Mouse (Mus musculus) spleen, adult 2 months (tissue): ENCODE measurements at regions not wholly inside any gene's neighbourhood (a gene's known extent, or its start where the extent isn't known, plus 50 kb on each side); places are given as distances from the start of the nearest gene placed in this dataset.

Experiments used
- DNase-seq, 2 experiments: peaks; one replicate each; pipeline versions ENCODE4 v3.0.0 to v3.0.0-alpha.2; 2012 to 2021; ENCODE audit warnings: low spot score in 2 of 2, low read depth in 1 of 2
- H3K27ac ChIP-seq: fragments of 200-500 bp; 2 replicates; pipeline ENCODE4 v1.5.1; 2012; ENCODE audit warnings: low read length, inconsistent platforms; ENCODE audit not compliant: insufficient read depth
- H3K27me3 ChIP-seq: fragments of 200-500 bp; 2 replicates; pipeline ENCODE4 v1.6.1; 2012; ENCODE audit warnings: mild to moderate bottlenecking, moderate library complexity, low read length, inconsistent platforms; ENCODE audit not compliant: control insufficient read depth, insufficient read depth
- H3K36me3 ChIP-seq: fragments of 200-500 bp; 2 replicates; pipeline ENCODE4 v1.6.1; 2012; ENCODE audit warnings: mild to moderate bottlenecking, low read length, inconsistent platforms; ENCODE audit not compliant: control insufficient read depth, insufficient read depth
- H3K4me1 ChIP-seq: fragments of 200-500 bp; 2 replicates; pipeline ENCODE4 v1.6.1; 2011; ENCODE audit warnings: inconsistent platforms; ENCODE audit not compliant: control insufficient read depth, insufficient read depth, insufficient read length
- H3K4me3 ChIP-seq: fragments of 200-500 bp; 2 replicates; pipeline ENCODE4 v1.5.1; 2011; ENCODE audit warnings: mild to moderate bottlenecking, inconsistent platforms; ENCODE audit not compliant: insufficient read depth, insufficient read length; ENCODE audit errors: extremely low read depth
- CTCF ChIP-seq: fragments of 200-500 bp; IDR thresholded peaks from 2 replicates; pipeline ENCODE4 v1.5.1; 2011; ENCODE audit warnings: mild to moderate bottlenecking, inconsistent platforms; ENCODE audit not compliant: insufficient read depth, insufficient read length, insufficient replicate concordance; ENCODE audit errors: extremely low read depth
- POLR2A ChIP-seq: fragments of 200-500 bp; IDR thresholded peaks from 2 replicates; pipeline ENCODE4 v1.6.1; 2011; ENCODE audit warnings: low read depth, low read length, inconsistent platforms
- WGBS: fragments of 180-500 bp; shearing (Covaris S2); methylation state at CpG from one replicate; pipeline ENCODE4 v1.1.7; 2018; 5-methylcytosine and 5-hydroxymethylcytosine counted together

DNA sequence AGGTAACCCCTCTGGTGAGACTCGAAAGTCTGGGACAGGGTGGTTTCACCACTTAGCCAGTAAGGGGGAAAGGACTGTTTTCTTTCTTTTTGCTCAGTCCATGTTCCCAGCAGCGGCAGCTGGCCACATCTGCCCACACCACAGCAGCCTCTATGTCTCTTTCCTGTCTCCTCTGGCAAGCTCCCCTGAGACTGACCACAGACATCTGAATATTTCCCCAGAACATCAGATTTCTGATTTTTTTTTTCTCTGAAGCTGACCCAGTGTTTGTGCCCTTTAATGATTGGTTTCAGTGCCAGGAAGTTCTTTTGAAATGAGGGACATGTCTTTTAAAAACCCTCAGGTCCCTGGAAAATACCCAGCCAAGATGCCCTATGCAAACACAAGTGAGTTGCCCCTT is 101.7 kb upstream of the Syt6 start:
- TF ChIP-seq CTCF: no peak
- TF ChIP-seq POLR2A: no peak
- H3K4me1 ChIP-seq: no peaks in the 10 kb centered on the region
- no peak overlapping the region for H3K4me3 ChIP-seq
- 39% methylated on average over 2 of the region's 2 CpGs for WGBS
- H3K36me3 ChIP-seq: no peaks in the 10 kb centered on the region
- no peak overlapping the region for H3K27ac ChIP-seq
- no peak for DNase-seq
- H3K27me3 ChIP-seq: no peaks in the 10 kb centered on the region

DNA sequence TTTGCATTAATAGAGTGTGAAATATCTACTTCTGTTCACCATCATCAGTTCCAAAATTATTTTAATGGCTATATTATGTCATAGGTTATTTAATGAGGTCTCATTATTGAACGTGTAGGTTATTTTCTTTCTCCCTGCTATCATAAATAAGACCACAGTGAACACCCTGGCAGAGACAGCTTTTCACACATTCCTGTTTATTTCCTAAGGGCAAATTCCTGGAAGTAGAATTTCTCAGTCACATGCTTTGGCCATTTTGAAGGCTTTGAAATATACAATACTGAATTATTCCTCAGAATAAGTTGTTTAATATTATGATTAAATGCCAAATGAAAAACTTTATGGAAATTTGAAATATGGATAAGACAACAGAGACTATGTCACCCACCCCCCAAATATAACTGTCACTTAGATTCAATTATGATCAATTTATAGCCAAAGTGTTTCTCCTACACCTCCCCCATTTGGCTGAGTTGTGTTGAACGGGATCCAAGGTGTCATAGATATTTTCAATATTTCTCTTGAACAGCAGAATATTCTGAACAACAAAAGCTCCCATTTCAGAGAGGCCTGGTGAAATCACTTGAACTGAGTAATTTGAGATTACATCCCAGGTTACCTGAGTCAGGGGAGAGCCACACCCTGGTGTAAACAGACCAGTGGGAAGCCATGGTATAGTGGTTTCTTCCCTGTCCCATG is 95.0 kb upstream of the Syt6 start:
- no peaks in the 10 kb centered on the region for H3K27me3 ChIP-seq
- TF ChIP-seq CTCF: no peak
- TF ChIP-seq POLR2A: no peak
- no peaks in the 10 kb centered on the region for H3K36me3 ChIP-seq
- H3K4me1 ChIP-seq: no peaks in the 10 kb centered on the region
- 85% methylated on average over 2 of the region's 2 CpGs for WGBS
- no peak for DNase-seq
- no peak overlapping the region for H3K27ac ChIP-seq
- no peak overlapping the region for H3K4me3 ChIP-seq

DNA sequence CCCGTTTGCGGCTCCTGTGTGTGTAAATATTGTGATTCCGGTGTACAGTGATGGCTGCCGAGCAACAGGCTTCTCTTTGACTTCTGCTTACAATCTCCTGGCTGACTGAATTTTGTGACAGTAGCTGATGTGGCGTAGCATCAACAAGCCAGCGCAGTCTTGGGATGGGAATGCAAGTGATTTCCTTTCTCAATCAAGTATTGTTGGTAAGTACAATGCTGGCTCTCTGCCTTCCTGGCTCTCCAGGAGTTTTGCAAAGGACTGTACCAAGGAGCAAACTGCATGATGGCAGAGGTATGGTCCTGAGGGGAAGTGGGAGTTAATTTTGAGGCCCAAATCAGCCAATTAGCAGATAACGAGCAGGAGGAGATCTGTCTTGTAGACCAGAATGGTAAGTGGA is 94.4 kb upstream of the Syt6 start:
- DNase-seq: no peak
- Histone ChIP-seq H3K27ac (no peak overlapping the region), H3K4me1 (no peaks in the 10 kb centered on the region), H3K36me3 (no peaks in the 10 kb centered on the region), H3K27me3 (no peaks in the 10 kb centered on the region), H3K4me3 (no peak overlapping the region)
- WGBS: 92% methylated on average over 7 of the region's 7 CpGs
- TF ChIP-seq POLR2A (no peak), CTCF (no peak)

DNA sequence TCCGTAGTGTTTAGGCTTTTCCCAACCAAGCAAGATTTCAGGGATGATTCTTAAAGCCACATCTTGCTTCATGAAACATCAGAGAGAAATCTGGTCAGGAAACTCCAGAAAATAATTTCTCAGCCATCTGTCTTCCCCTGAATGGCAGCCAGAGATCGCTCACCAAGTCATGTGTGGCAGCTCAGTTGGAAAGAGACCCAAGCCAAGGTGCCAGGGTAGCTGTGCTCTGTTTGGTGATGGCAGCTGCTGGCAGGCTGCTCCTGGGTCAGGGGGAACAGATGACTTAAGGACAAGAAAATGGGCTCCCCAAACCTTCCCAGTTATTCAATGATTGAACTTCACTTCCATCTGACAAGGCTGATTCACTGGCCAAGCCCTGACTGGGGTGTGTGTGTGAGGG is 91.7 kb upstream of the Syt6 start:
- no peak for TF ChIP-seq POLR2A
- no peak for TF ChIP-seq CTCF
- Histone ChIP-seq H3K4me3 (no peak overlapping the region), H3K27ac (no peak overlapping the region), H3K36me3 (no peaks in the 10 kb centered on the region), H3K4me1 (no peaks in the 10 kb centered on the region), H3K27me3 (no peaks in the 10 kb centered on the region)
- WGBS: 92% methylated on average over 2 of the region's 2 CpGs
- no peak for DNase-seq

DNA sequence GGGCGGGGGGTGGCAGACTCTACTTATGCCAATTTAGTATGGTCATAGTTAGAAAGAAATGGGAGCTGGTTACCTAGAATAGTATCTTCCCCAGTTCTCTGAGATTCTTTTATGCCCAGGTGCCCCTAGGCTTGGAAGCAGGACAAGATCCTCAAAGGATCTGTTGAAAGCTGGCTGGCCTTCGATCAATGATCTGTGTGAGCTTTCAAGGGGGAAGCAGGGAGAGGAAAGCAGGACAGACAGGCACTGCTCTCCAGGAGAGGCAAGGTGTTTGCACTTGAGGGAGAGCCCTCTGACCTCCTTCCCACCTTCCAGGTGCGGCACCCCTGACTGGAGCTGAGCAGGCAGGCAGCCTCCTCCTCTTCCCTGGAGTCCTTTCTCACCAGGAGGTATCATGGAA is 91.3 kb upstream of the Syt6 start:
- Histone ChIP-seq H3K4me3 (no peak overlapping the region), H3K4me1 (no peaks in the 10 kb centered on the region), H3K27me3 (no peaks in the 10 kb centered on the region), H3K36me3 (no peaks in the 10 kb centered on the region), H3K27ac (no peak overlapping the region)
- no peak for TF ChIP-seq POLR2A
- TF ChIP-seq CTCF: no peak
- WGBS: 93% methylated on average over 3 of the region's 3 CpGs
- no peak for DNase-seq

DNA sequence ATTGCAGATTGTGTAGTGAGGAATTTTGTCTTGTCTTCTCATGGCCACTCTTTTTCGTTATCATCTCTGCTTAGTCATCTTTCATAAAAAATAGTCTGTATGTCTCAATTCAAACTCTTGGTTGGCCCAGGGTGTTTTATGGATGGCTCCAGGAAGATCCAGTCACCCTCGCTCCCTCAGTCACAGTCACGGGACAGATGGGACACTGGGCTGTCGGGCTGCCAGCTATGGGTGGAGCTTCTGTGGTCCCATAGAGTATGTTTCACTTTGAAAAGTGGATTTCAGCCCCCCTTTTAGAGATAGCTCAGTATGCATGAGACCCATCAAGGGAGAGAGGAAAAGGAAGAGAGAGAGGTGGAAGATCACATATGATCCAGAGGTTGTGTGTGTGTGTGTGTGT is 85.2 kb upstream of the Syt6 start:
- DNase-seq: no peak
- H3K27me3 ChIP-seq: no peaks in the 10 kb centered on the region
- no peaks in the 10 kb centered on the region for H3K36me3 ChIP-seq
- peaks cover 5% of the 10 kb centered on the region; the same call in 1 of the 2 replicates for H3K4me1 ChIP-seq
- 74% methylated on average over 4 of the region's 4 CpGs for WGBS
- H3K27ac ChIP-seq: no peak overlapping the region
- TF ChIP-seq POLR2A (no peak), CTCF (no peak)
- H3K4me3 ChIP-seq: no peak overlapping the region

DNA sequence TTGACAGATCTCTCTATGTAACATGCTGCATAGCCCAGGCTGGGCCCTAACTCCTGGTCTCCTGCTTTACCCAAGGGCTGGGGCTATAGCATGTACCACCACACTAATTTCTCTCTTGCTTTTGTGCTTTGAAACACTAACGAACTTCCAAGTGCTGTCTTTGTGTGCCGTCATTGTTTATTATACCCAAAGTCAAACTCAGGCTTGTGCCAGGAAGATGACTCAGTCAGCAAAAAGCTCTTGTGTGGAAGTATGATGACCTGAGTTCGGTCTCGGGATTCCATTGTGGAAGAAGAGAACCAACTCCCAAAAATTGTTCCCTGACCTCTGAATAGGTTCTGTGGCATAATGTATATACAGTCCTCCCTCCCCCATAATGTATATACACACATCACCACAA is 84.1 kb upstream of the Syt6 start:
- TF ChIP-seq POLR2A (no peak), CTCF (no peak)
- WGBS: 88% methylated on average over 4 of the region's 4 CpGs
- no peak for DNase-seq
- Histone ChIP-seq H3K27ac (no peak overlapping the region), H3K36me3 (no peaks in the 10 kb centered on the region), H3K27me3 (no peaks in the 10 kb centered on the region), H3K4me1 (peaks cover 5% of the 10 kb centered on the region; the same call in 1 of the 2 replicates), H3K4me3 (no peak overlapping the region)

DNA sequence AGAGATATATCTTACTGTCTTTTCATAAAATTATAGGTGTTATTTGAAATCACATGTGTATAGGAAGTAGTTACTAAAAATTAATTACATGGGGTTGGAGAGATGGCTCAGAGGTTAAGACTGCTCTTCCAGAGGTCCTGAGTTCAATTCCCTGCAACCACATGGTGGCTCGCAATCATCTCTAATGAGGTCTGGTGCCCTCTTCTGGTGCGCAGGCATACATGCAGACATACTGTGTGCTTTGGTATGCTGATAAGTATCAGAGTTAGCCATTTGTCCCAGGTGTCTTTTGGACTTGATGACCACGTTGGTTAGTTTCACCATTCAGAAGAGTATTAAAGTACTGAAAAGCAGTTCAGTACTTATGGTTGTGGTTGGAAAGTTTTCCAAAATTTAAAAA is 82.8 kb upstream of the Syt6 start:
- H3K27ac ChIP-seq: no peak overlapping the region
- TF ChIP-seq CTCF (no peak), POLR2A (no peak)
- 85% methylated on average over 3 of the region's 3 CpGs for WGBS
- H3K4me1 ChIP-seq: peaks cover 5% of the 10 kb centered on the region; the same call in 1 of the 2 replicates
- no peak overlapping the region for H3K4me3 ChIP-seq
- no peaks in the 10 kb centered on the region for H3K27me3 ChIP-seq
- no peaks in the 10 kb centered on the region for H3K36me3 ChIP-seq
- DNase-seq: no peak
